Mouse (Mus musculus): ENCODE results near the gene Zdhhc8. TPM values are rescaled to one million over a fixed set of nuclear protein-coding genes. Genes with fewer than 3 reads are reported as not detected.

Gene Zdhhc8
- polyA plus RNA-seq, 1 experiment from 2014 or later = 17.2 TPM

- Histone ChIP-seq H3K4me3 (ENCODE audit: low read length) (peak overlapping the region; percentile 89), H3K36me3 (ENCODE audit: control insufficient read depth, insufficient read depth, low read length) (peaks cover 63% of the 10 kb centered on the region), H3K27ac (ENCODE audit: low read depth, low read length) (no peak overlapping the region), H3K4me1 (ENCODE audit: control insufficient read depth, insufficient read depth, low read length) (peaks cover 27% of the 10 kb centered on the region), H3K9ac (ENCODE audit: low read depth, low read length) (peak overlapping the region; percentile 91; the same call in 1 of the 2 replicates), H3K4me2 (replicated peaks; ENCODE audit: low read depth, low read length) (peak overlapping the region; percentile 83), H3K27me3 (ENCODE audit: control insufficient read depth, insufficient read depth, low read length) (no peaks in the 10 kb centered on the region), H3K9me3 (ENCODE audit: control insufficient read depth, low read length) (no peaks in the 10 kb centered on the region)
- 68% methylated on average over 4 of the region's 4 CpGs for WGBS
- no peak for ATAC-seq (ENCODE audit: low FRiP score, low TSS enrichment)
Observed at GRCm38 (mm10) chr16:18250231-18250630, 15.3 kb upstream of the Zdhhc8 start.

DNA sequence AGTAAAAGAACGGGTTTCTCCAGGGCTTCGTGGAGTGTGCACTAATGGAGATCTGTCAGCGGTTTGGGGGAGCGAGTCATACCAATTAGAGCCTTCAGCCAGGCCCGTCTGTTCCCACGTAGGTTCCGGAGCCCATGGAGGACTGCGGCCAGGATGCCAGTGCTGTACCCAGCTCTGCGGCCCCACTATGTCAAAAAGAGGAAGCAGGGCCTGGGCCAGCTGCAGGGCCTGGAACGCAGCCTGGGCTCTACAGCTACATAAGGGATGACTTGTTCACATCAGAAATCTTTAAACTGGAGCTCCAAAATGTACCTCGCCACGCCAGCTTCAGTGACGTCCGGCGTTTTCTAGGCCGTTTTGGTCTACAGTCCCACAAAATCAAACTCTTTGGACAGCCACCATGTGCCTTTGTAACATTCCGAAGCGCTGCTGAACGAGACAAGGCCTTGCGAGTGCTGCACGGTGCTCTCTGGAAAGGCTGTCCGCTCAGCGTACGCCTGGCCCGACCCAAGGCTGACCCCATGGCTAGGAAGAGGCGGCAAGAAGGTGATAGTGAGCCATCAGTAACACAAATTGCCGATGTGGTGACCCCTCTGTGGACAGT is 14.5 kb upstream of the Zdhhc8 start:
- peaks cover 66% of the 10 kb centered on the region for H3K36me3 ChIP-seq (ENCODE audit: control insufficient read depth, insufficient read depth, low read length)
- no peaks in the 10 kb centered on the region for H3K27me3 ChIP-seq (ENCODE audit: control insufficient read depth, insufficient read depth, low read length)
- peak overlapping the region; percentile 89 for H3K4me3 ChIP-seq (ENCODE audit: low read length)
- 4% methylated on average over 27 of the region's 27 CpGs for WGBS
- ATAC-seq (ENCODE audit: low FRiP score, low TSS enrichment) = peak; percentile 40
- H3K9ac ChIP-seq (ENCODE audit: low read depth, low read length) = peak overlapping the region; percentile 91
- peak overlapping the region; percentile 89 for H3K27ac ChIP-seq (ENCODE audit: low read depth, low read length)
- peaks cover 27% of the 10 kb centered on the region for H3K4me1 ChIP-seq (ENCODE audit: control insufficient read depth, insufficient read depth, low read length)
- peak overlapping the region; percentile 83 for H3K4me2 ChIP-seq (replicated peaks; ENCODE audit: low read depth, low read length)
- H3K9me3 ChIP-seq (ENCODE audit: control insufficient read depth, low read length) = no peaks in the 10 kb centered on the region

DNA sequence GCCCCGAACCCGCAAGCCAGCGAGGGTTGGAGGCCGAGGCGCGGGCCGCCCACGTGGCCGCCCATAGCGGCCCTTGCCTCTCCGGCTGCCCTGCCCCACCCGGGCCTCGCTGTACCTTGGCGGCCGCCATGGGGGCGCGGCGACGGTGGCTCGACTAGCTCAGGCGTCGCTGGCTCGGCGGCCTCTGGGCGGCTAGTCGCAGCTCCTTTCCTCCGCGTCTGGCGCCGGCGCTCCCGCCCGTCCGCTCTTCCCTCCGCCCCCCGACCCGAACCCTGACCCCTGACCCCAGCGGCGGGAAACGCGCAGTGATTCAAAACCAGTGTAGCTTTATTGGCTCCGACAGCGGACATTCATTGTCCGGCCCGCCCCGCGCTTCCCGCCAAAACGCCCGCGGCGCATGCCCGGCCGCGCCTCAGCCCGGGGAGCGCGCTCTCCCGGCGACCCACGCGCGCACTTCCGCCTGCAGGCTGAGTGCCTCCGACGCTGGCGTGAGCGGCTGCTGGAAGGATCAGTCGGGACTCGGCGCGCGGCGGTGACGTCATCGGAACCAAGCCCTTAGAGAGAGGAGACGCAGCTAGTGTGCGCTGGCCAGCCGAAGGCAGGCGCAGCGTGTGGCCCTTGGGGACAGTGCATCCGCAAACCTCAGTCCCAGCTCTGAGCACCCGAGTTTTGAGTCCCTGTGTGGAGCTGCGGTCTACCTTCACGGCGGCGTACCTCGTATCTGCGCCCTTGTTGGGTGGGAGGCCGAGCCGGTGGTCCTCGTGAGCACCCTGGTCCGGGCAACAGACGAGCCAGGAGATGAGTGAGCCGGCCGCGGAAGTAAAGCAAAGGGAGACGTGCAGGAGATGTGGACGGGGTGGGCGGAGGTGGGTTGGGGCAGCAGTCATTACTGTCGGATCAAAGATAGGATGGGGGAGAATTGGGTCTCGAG is 13.8 kb upstream of the Zdhhc8 start, which contains the start of the genes Trmt2a and Ranbp1:
Trmt2a (plus strand) TSS at position 247 of the 931 bp plus-strand sequence.
Ranbp1 (minus strand) TSS at position 300 of the 931 bp plus-strand sequence.
- peaks cover 66% of the 10 kb centered on the region for H3K36me3 ChIP-seq (ENCODE audit: control insufficient read depth, insufficient read depth, low read length)
- H3K4me2 ChIP-seq (replicated peaks; ENCODE audit: low read depth, low read length) = peak within 1 kb of the TSS; percentile 83
- under 1% methylated on average over 95 of the region's 102 CpGs for WGBS
- H3K4me1 ChIP-seq (ENCODE audit: control insufficient read depth, insufficient read depth, low read length) = peaks cover 27% of the 10 kb centered on the region
- H3K27me3 ChIP-seq (ENCODE audit: control insufficient read depth, insufficient read depth, low read length) = no peaks in the 10 kb centered on the region
- H3K4me3 ChIP-seq (ENCODE audit: low read length) = peak within 1 kb of the TSS; percentile 89
- ATAC-seq (ENCODE audit: low FRiP score, low TSS enrichment) = peak; percentile 96
- no peaks in the 10 kb centered on the region for H3K9me3 ChIP-seq (ENCODE audit: control insufficient read depth, low read length)
- H3K9ac ChIP-seq (ENCODE audit: low read depth, low read length) = peak within 1 kb of the TSS; percentile 91
- peak within 1 kb of the TSS; percentile 92 for H3K27ac ChIP-seq (ENCODE audit: low read depth, low read length)

GRCm38 (mm10) chr16:18247521-18248399 is 12.8 kb upstream of the Zdhhc8 start:
- no peak for ATAC-seq (ENCODE audit: low FRiP score, low TSS enrichment)
- peak overlapping the region; percentile 92 for H3K27ac ChIP-seq (ENCODE audit: low read depth, low read length)
- H3K9me3 ChIP-seq (ENCODE audit: control insufficient read depth, low read length) = no peaks in the 10 kb centered on the region
- peak overlapping the region; percentile 91 for H3K9ac ChIP-seq (ENCODE audit: low read depth, low read length)
- H3K4me2 ChIP-seq (replicated peaks; ENCODE audit: low read depth, low read length) = peak overlapping the region; percentile 56
- peaks cover 66% of the 10 kb centered on the region for H3K36me3 ChIP-seq (ENCODE audit: control insufficient read depth, insufficient read depth, low read length)
- peaks cover 27% of the 10 kb centered on the region for H3K4me1 ChIP-seq (ENCODE audit: control insufficient read depth, insufficient read depth, low read length)
- WGBS = under 1% methylated on average over 33 of the region's 33 CpGs
- no peaks in the 10 kb centered on the region for H3K27me3 ChIP-seq (ENCODE audit: control insufficient read depth, insufficient read depth, low read length)
- H3K4me3 ChIP-seq (ENCODE audit: low read length) = peak overlapping the region; percentile 89

- ATAC-seq (ENCODE audit: low FRiP score, low TSS enrichment) = no peak
- Histone ChIP-seq H3K27me3 (ENCODE audit: control insufficient read depth, insufficient read depth, low read length) (no peaks in the 10 kb centered on the region), H3K4me1 (ENCODE audit: control insufficient read depth, insufficient read depth, low read length) (peaks cover 3% of the 10 kb centered on the region), H3K27ac (ENCODE audit: low read depth, low read length) (no peak overlapping the region), H3K4me3 (ENCODE audit: low read length) (no peak overlapping the region), H3K36me3 (ENCODE audit: control insufficient read depth, insufficient read depth, low read length) (peaks cover 87% of the 10 kb centered on the region), H3K9ac (ENCODE audit: low read depth, low read length) (no peak overlapping the region), H3K9me3 (ENCODE audit: control insufficient read depth, low read length) (no peaks in the 10 kb centered on the region), H3K4me2 (replicated peaks; ENCODE audit: low read depth, low read length) (no peak overlapping the region)
- WGBS = 92% methylated on average over 10 of the region's 10 CpGs
Observed at GRCm38 (mm10) chr16:18241581-18241980, 6.6 kb upstream of the Zdhhc8 start.

GRCm38 (mm10) chr16:18236676-18237501 is 2.0 kb upstream of the Zdhhc8 start:
- Histone ChIP-seq H3K4me3 (ENCODE audit: low read length) (no peak overlapping the region), H3K27ac (ENCODE audit: low read depth, low read length) (no peak overlapping the region), H3K27me3 (ENCODE audit: control insufficient read depth, insufficient read depth, low read length) (no peaks in the 10 kb centered on the region), H3K9ac (ENCODE audit: low read depth, low read length) (no peak overlapping the region), H3K4me1 (ENCODE audit: control insufficient read depth, insufficient read depth, low read length) (peaks cover 15% of the 10 kb centered on the region; the same call in 1 of the 2 replicates), H3K36me3 (ENCODE audit: control insufficient read depth, insufficient read depth, low read length) (peaks cover 41% of the 10 kb centered on the region), H3K4me2 (replicated peaks; ENCODE audit: low read depth, low read length) (no peak overlapping the region), H3K9me3 (ENCODE audit: control insufficient read depth, low read length) (no peaks in the 10 kb centered on the region)
- 70% methylated on average over 7 of the region's 7 CpGs for WGBS
- no peak for ATAC-seq (ENCODE audit: low FRiP score, low TSS enrichment)

- 3% methylated on average over 19 of the region's 19 CpGs for WGBS
Observed at GRCm38 (mm10) chr16:18235389-18236065, 591 bp upstream of the Zdhhc8 start.

More at GRCm38 (mm10) chr16:18235389-18236065, 591 bp upstream of the Zdhhc8 start:
- Histone ChIP-seq H3K27me3 (ENCODE audit: control insufficient read depth, insufficient read depth, low read length) (no peaks in the 10 kb centered on the region), H3K4me1 (ENCODE audit: control insufficient read depth, insufficient read depth, low read length) (peaks cover 18% of the 10 kb centered on the region; the same call in 1 of the 2 replicates), H3K9ac (ENCODE audit: low read depth, low read length) (peak overlapping the region; percentile 88), H3K36me3 (ENCODE audit: control insufficient read depth, insufficient read depth, low read length) (peaks cover 27% of the 10 kb centered on the region), H3K27ac (ENCODE audit: low read depth, low read length) (peak overlapping the region; percentile 88), H3K4me3 (ENCODE audit: low read length) (peak overlapping the region; percentile 91), H3K4me2 (replicated peaks; ENCODE audit: low read depth, low read length) (peak overlapping the region; percentile 85), H3K9me3 (ENCODE audit: control insufficient read depth, low read length) (no peaks in the 10 kb centered on the region)
- ATAC-seq (ENCODE audit: low FRiP score, low TSS enrichment) = peak; percentile 79

Data from kidney, embryonic 14.5 days (tissue).